Mouse (Mus musculus): ENCODE data around the gene Xxylt1. TPM values are rescaled to one million over a fixed set of nuclear protein-coding genes. Genes with fewer than 3 reads are reported as not detected.

The Xxylt1 gene
- total and polyA plus RNA-seq, 3 experiments, result 12.8 to 164 (median 26.6) TPM

- no peaks in the 10 kb centered on the region for H3K36me3 ChIP-seq (ENCODE audit: control insufficient read depth in 1 of 2, insufficient read depth in 2 of 2, low read length in 2 of 2)
- no peak overlapping the region for H3K9ac ChIP-seq (ENCODE audit: control insufficient read depth, low read depth, low read length, poor library complexity, severe bottlenecking)
- no peaks in the 10 kb centered on the region for H3K79me2 ChIP-seq (ENCODE audit: control insufficient read depth, insufficient read depth, low read length, poor library complexity)
- no peak for DNase-seq (ENCODE audit: low read depth, low spot score)
- H3K4me1 ChIP-seq (ENCODE audit: control insufficient read depth in 1 of 2, insufficient read depth in 2 of 2, low read length in 2 of 2), result no peaks in the 10 kb centered on the region
- H3K4me3 ChIP-seq (ENCODE audit: control insufficient read depth in 1 of 2, insufficient read depth in 1 of 2, low read depth in 2 of 2, low read length in 2 of 2), result no peak overlapping the region
- no peak for TF ChIP-seq CHD2 (IDR thresholded peaks at IDR 0.05; ENCODE audit: low read length)
- H3K27ac ChIP-seq (ENCODE audit: control insufficient read depth, low read depth, low read length), result no peak overlapping the region
- H3K9me3 ChIP-seq (replicated peaks; ENCODE audit: insufficient read depth, low read length), result no peaks in the 10 kb centered on the region
- H3K27me3 ChIP-seq (ENCODE audit: control insufficient read depth in 1 of 2, insufficient read depth in 2 of 2, low read length in 2 of 2), result peaks cover 0 to 2% of the 10 kb centered on the region in 2 experiments; a peak in 1 of 4 replicates
Observed at GRCm38 (mm10) chr16:30934967-30935690, 146.1 kb downstream of the Xxylt1 start.

GRCm38 (mm10) chr16:30934205-30934780 is 146.9 kb downstream of the Xxylt1 start:
- no peaks in the 10 kb centered on the region for H3K4me1 ChIP-seq (ENCODE audit: control insufficient read depth in 1 of 2, insufficient read depth in 2 of 2, low read length in 2 of 2)
- no peak for DNase-seq (ENCODE audit: low read depth, low spot score)
- H3K27ac ChIP-seq (ENCODE audit: control insufficient read depth, low read depth, low read length), result no peak overlapping the region
- H3K4me3 ChIP-seq (ENCODE audit: control insufficient read depth in 1 of 2, insufficient read depth in 1 of 2, low read depth in 2 of 2, low read length in 2 of 2), result no peak overlapping the region
- peaks cover 0 to 2% of the 10 kb centered on the region in 2 experiments; a peak in 1 of 4 replicates for H3K27me3 ChIP-seq (ENCODE audit: control insufficient read depth in 1 of 2, insufficient read depth in 2 of 2, low read length in 2 of 2)
- no peak overlapping the region for H3K9ac ChIP-seq (ENCODE audit: control insufficient read depth, low read depth, low read length, poor library complexity, severe bottlenecking)
- no peaks in the 10 kb centered on the region for H3K9me3 ChIP-seq (replicated peaks; ENCODE audit: insufficient read depth, low read length)
- TF ChIP-seq RAD21 (IDR thresholded peaks at IDR 0.05; ENCODE audit: low read depth, low read length) (no peak), MAZ (IDR thresholded peaks at IDR 0.05; ENCODE audit: low read depth, low read length) (no peak), NELFE (IDR thresholded peaks at IDR 0.05; ENCODE audit: low read depth, low read length) (no peak), MAX (IDR thresholded peaks at IDR 0.05; ENCODE audit: low read length) (no peak), E2F4 (IDR thresholded peaks at IDR 0.05; ENCODE audit: borderline replicate concordance, low read depth, low read length) (no peak), UBTF (IDR thresholded peaks at IDR 0.05; ENCODE audit: borderline replicate concordance, insufficient read depth, low read depth, low read length) (no peak), MXI1 (IDR thresholded peaks at IDR 0.05; ENCODE audit: low read depth, low read length) (no peak), ZMIZ1 (IDR thresholded peaks at IDR 0.05; ENCODE audit: low read depth, low read length) (no peak), USF2 (IDR thresholded peaks at IDR 0.05; ENCODE audit: borderline replicate concordance in 1 of 2, insufficient read depth in 1 of 2, low read depth in 1 of 2, low read length in 2 of 2) (no peak), USF1 (IDR thresholded peaks at IDR 0.05; ENCODE audit: low read depth, low read length) (no peak)
- no peaks in the 10 kb centered on the region for H3K36me3 ChIP-seq (ENCODE audit: control insufficient read depth in 1 of 2, insufficient read depth in 2 of 2, low read length in 2 of 2)
- no peaks in the 10 kb centered on the region for H3K79me2 ChIP-seq (ENCODE audit: control insufficient read depth, insufficient read depth, low read length, poor library complexity)

GRCm38 (mm10) chr16:30933366-30933765 is 147.9 kb downstream of the Xxylt1 start:
- TF ChIP-seq BHLHE40 (IDR thresholded peaks at IDR 0.05; ENCODE audit: borderline replicate concordance, low read depth, low read length) (no peak), ZNF384 (IDR thresholded peaks at IDR 0.05; ENCODE audit: low read depth, low read length) (no peak), RCOR1 (IDR thresholded peaks at IDR 0.05; ENCODE audit: low read depth, low read length) (no peak)
- DNase-seq (ENCODE audit: low read depth, low spot score), result no peak
- no peak overlapping the region for H3K4me3 ChIP-seq (ENCODE audit: control insufficient read depth in 1 of 2, insufficient read depth in 1 of 2, low read depth in 2 of 2, low read length in 2 of 2)
- peaks cover 0 to 2% of the 10 kb centered on the region in 2 experiments; a peak in 1 of 4 replicates for H3K27me3 ChIP-seq (ENCODE audit: control insufficient read depth in 1 of 2, insufficient read depth in 2 of 2, low read length in 2 of 2)
- H3K9me3 ChIP-seq (replicated peaks; ENCODE audit: insufficient read depth, low read length), result no peaks in the 10 kb centered on the region
- H3K36me3 ChIP-seq (ENCODE audit: control insufficient read depth in 1 of 2, insufficient read depth in 2 of 2, low read length in 2 of 2), result no peaks in the 10 kb centered on the region
- no peak overlapping the region for H3K9ac ChIP-seq (ENCODE audit: control insufficient read depth, low read depth, low read length, poor library complexity, severe bottlenecking)
- no peaks in the 10 kb centered on the region for H3K4me1 ChIP-seq (ENCODE audit: control insufficient read depth in 1 of 2, insufficient read depth in 2 of 2, low read length in 2 of 2)
- H3K27ac ChIP-seq (ENCODE audit: control insufficient read depth, low read depth, low read length), result no peak overlapping the region
- H3K79me2 ChIP-seq (ENCODE audit: control insufficient read depth, insufficient read depth, low read length, poor library complexity), result no peaks in the 10 kb centered on the region

All from MEL (cell line).